Mouse (Mus musculus): ENCODE measurements around the gene Hdac4.

DNA sequence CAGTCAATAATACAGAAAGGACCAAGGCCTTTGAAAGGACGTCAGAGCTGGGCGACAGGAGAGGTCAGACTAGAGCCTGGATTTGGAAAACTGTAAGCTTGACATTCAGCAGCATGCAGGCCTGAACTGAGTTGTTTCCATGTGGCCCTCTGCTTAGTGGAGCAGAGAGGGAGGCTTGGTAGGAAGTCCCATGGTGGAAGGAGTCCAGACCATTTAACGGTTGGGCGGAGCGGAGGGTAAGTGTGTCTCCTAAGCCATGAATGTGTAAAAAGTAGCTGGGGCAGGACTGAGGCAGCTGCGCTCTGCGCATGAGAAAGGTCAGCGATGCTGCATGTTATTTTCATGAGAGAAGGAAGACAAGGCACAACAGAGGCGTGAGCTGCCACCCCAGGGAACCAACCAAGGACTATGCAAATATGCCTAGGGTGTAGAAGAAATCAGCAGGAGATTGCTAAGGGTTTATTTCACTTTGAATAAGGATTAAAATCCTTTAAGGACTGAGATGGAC, 201.8 kb downstream of the Hdac4 start:
- no peak for TF ChIP-seq POLR2A (IDR thresholded peaks at IDR 0.05; ENCODE audit: insufficient read length, low read depth)
- no peak for TF ChIP-seq MYOD1 (IDR thresholded peaks at IDR 0.05; ENCODE audit: control insufficient read depth in 1 of 3, insufficient read length in 2 of 3, low read depth in 2 of 3)
- TF ChIP-seq POLR2AphosphoS2 (IDR thresholded peaks at IDR 0.05; ENCODE audit: insufficient read length, low read depth): no peak
- no peak for TF ChIP-seq E2F4 (IDR thresholded peaks at IDR 0.05; ENCODE audit: insufficient read depth)
- TF ChIP-seq TCF3 (IDR thresholded peaks at IDR 0.05; ENCODE audit: insufficient read length, low read depth): no peak
- no peak for TF ChIP-seq USF1 (IDR thresholded peaks at IDR 0.05; ENCODE audit: low read depth)

Measured in myocyte (in vitro differentiated cells).